Mouse (Mus musculus) lung, postnatal 0 days (tissue): ENCODE measurements around the gene Bscl2. TPM values are rescaled to one million over a fixed set of nuclear protein-coding genes. Genes with fewer than 3 reads are reported as not detected.

Source experiments
- ATAC-seq: fragments of 200-750 bp; cut with Nextera tagmentation; 2 replicates; pipeline ENCODE4 v1.8.0; 2017; ENCODE audit warnings: moderate library complexity
- DNase-seq: peaks from one replicate; pipeline ENCODE4 v3.0.0-alpha.2; 2016; ENCODE audit warnings: low spot score
- H3K27ac ChIP-seq: fragments of 300-500 bp; sonication (generic); 2 replicates; pipeline ENCODE4 v1.5.1; 2014; ENCODE audit warnings: antibody characterized with exemption, mild to moderate bottlenecking, low read length, mixed read lengths
- H3K27me3 ChIP-seq: fragments of 300-500 bp; sonication (generic); replicated peaks from 2 replicates; pipeline ENCODE4 v1.6.1; 2014; ENCODE audit warnings: low read length, mixed read lengths; ENCODE audit not compliant: insufficient read depth
- H3K36me3 ChIP-seq: fragments of 300-500 bp; sonication (generic); 2 replicates; pipeline ENCODE4 v1.6.1; 2014; ENCODE audit warnings: low read length, mixed read lengths; ENCODE audit not compliant: insufficient read depth
- H3K4me1 ChIP-seq: fragments of 300-500 bp; sonication (generic); 2 replicates; pipeline ENCODE4 v1.6.1; 2014; ENCODE audit warnings: antibody characterized with exemption, low read depth, low read length, mixed read lengths; ENCODE audit not compliant: insufficient read depth
- H3K4me2 ChIP-seq: fragments of 300-500 bp; sonication (generic); replicated peaks from 2 replicates; pipeline ENCODE4 v1.6.1; 2014; ENCODE audit warnings: low read depth, mild to moderate bottlenecking, low read length, moderate library complexity, mixed read lengths
- H3K4me3 ChIP-seq: fragments of 300-500 bp; sonication (generic); 2 replicates; pipeline ENCODE4 v1.5.1; 2014; ENCODE audit warnings: low read depth, low read length
- H3K9ac ChIP-seq: fragments of 300-500 bp; sonication (generic); replicated peaks from 2 replicates; pipeline ENCODE4 v1.6.1; 2014; ENCODE audit warnings: low read depth, mild to moderate bottlenecking
- H3K9me3 ChIP-seq: fragments of 300-500 bp; sonication (generic); 2 replicates; pipeline ENCODE4 v1.6.1; 2016; ENCODE audit warnings: low read length, mixed read lengths
- CTCF ChIP-seq: IDR thresholded peaks from 2 replicates; pipeline ENCODE4 v1.5.1; 2016; ENCODE audit warnings: antibody characterized with exemption, mild to moderate bottlenecking
- EP300 ChIP-seq: IDR thresholded peaks from 2 replicates; pipeline ENCODE4 v1.6.1; 2016; ENCODE audit warnings: antibody characterized with exemption, mild to moderate bottlenecking, control low read depth
- WGBS: fragments of 180-500 bp; shearing (Covaris S2); extraction: QIAGEN DNeasy Blood & Tissue Kit; methylation state at CpG from one replicate; pipeline ENCODE4 v1.1.7; 2014; 5-methylcytosine and 5-hydroxymethylcytosine counted together
- microRNA-seq: library from miRNA; unstranded; fragments of <30 nt; microRNA quantifications from one replicate; pipeline ENCODE4, GENCODE M21; 2016
- polyA plus RNA-seq: library from polyadenylated mRNA; unstranded; fragments of >200 nt; fragmentation: Nextera tagmentation; extraction: Ambion mirVana; gene quantifications from 2 replicates; pipeline ENCODE4 v1.2.1, GENCODE M21; 2015

Gene Bscl2
- polyA plus RNA-seq, 1 experiment from 2014 or later: 66.8 TPM

DNA sequence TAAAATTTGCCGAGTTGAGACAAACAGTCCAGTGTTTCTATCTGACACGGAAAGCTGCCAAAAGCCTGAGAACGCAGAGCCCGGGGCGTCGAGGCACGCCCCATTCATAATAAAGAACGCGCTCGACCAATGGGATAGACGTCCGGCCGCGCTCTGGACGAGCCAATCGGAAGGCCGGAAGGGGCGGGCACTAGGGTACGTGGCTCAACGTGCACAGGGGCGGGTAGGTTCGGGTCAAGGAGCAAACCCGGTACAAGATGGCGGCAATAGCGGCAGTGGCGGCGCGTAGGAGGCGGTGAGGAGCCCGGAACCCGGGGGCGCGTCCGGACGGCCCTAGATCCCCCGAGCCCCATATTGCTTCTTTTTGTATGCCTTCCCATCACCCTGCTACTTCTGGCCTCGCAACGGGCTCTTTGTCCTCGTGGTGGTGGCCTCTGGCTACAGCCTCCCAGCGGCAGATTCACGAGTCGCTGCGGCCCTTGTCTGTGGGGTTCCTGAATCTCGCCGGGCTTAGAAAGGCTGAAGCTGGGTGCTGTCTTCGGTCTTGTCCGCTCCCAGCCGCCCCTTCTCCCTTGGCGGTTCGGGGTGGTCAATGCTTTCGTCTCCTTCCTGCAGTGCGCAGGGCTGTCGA is 60.7 kb downstream of the Bscl2 start, which contains the start of gene Ganab:
Gene Ganab (plus strand): TSS at position 207 of the 631 bp plus-strand sequence.
- TF ChIP-seq EP300 (no peak), CTCF (peak; percentile 40)
- 2% methylated on average over 53 of the region's 53 CpGs for WGBS
- H3K4me3 ChIP-seq: peak within 1 kb of the TSS; percentile 95
- no peaks in the 10 kb centered on the region for H3K9me3 ChIP-seq
- peak; percentile 99 for DNase-seq
- H3K27me3 ChIP-seq: no peaks in the 10 kb centered on the region
- peak; percentile 100 for ATAC-seq
- H3K36me3 ChIP-seq: no peaks in the 10 kb centered on the region
- peak within 1 kb of the TSS; percentile 88 for H3K27ac ChIP-seq
- H3K4me1 ChIP-seq: peaks cover 6% of the 10 kb centered on the region; the same call in 1 of the 2 replicates
- peak within 1 kb of the TSS; percentile 92 for H3K4me2 ChIP-seq
- peak within 1 kb of the TSS; percentile 91 for H3K9ac ChIP-seq

Small RNA genes lying within 50 kb of the gene (microRNA-seq; reads per million reads assigned to microRNA genes)
- not detected for gene Mir5136

Other genes starting within 250 kb of the Bscl2 start
- 0.20 and 0.56 TPM in 2 replicates for gene Slc22a8, start 246.2 kb upstream of the Bscl2 start, polyA plus RNA-seq
- not detected in 2 replicates for gene Slc22a6, start 219.4 kb upstream of the Bscl2 start, polyA plus RNA-seq
- 0.14 and 0.21 TPM in 2 replicates for gene Chrm1, start 173.7 kb upstream of the Bscl2 start, polyA plus RNA-seq
- 91.8 and 97.9 TPM in 2 replicates for gene Slc3a2, start 114.1 kb upstream of the Bscl2 start, polyA plus RNA-seq
- 45.3 and 48.7 TPM in 2 replicates for gene Wdr74, start 101.6 kb upstream of the Bscl2 start, polyA plus RNA-seq
- gene 1700092M07Rik, start 96.7 kb upstream of the Bscl2 start, polyA plus RNA-seq: 0.75 and 0.82 TPM in 2 replicates
- gene Stx5a, start 96.1 kb upstream of the Bscl2 start, polyA plus RNA-seq: 130 and 143 TPM in 2 replicates
- 88.8 and 89.7 TPM in 2 replicates for gene Nxf1, start 80.4 kb upstream of the Bscl2 start, polyA plus RNA-seq
- gene Tmem223, start 66.5 kb upstream of the Bscl2 start, polyA plus RNA-seq: 157 and 159 TPM in 2 replicates
- gene Tmem179b, start 63.0 kb upstream of the Bscl2 start, polyA plus RNA-seq: 114 and 127 TPM in 2 replicates
- 11.8 and 12.9 TPM in 2 replicates for gene Taf6l, start 51.0 kb upstream of the Bscl2 start, polyA plus RNA-seq
- gene Polr2g, start 38.9 kb upstream of the Bscl2 start, polyA plus RNA-seq: 110 and 123 TPM in 2 replicates
- 2.3 and 2.6 TPM in 2 replicates for gene Zbtb3, start 34.9 kb upstream of the Bscl2 start, polyA plus RNA-seq
- gene Ttc9c, start 18.1 kb upstream of the Bscl2 start, polyA plus RNA-seq: 21.4 and 22.8 TPM in 2 replicates
- gene Hnrnpul2, start 17.5 kb upstream of the Bscl2 start, polyA plus RNA-seq: 4.3 and 5.3 TPM in 2 replicates
- not detected in 2 replicates for gene AC129217.1, start 7.7 kb upstream of the Bscl2 start, polyA plus RNA-seq
- 0.35 and 0.46 TPM in 2 replicates for gene Gng3, start 1.7 kb downstream of the Bscl2 start, polyA plus RNA-seq
- 1.7 and 1.9 TPM in 2 replicates for gene Lrrn4cl, start 13.3 kb downstream of the Bscl2 start, polyA plus RNA-seq
- gene Ubxn1, start 34.0 kb downstream of the Bscl2 start, polyA plus RNA-seq: 153 and 164 TPM in 2 replicates
- gene Uqcc3, start 43.5 kb downstream of the Bscl2 start, polyA plus RNA-seq: 75.2 and 84.3 TPM in 2 replicates
- gene Lbhd1, start 46.3 kb downstream of the Bscl2 start, polyA plus RNA-seq: 33.6 and 40.0 TPM in 2 replicates
- not detected in 2 replicates for gene Gm49403, start 46.5 kb downstream of the Bscl2 start, polyA plus RNA-seq
- gene 1810009A15Rik, start 51.4 kb downstream of the Bscl2 start, polyA plus RNA-seq: 44.4 and 45.3 TPM in 2 replicates
- not detected in 2 replicates for gene Gm49416, start 51.5 kb downstream of the Bscl2 start, polyA plus RNA-seq
- gene Ints5, start 55.5 kb downstream of the Bscl2 start, polyA plus RNA-seq: 16.6 and 16.7 TPM in 2 replicates
- gene Ganab, start 60.6 kb downstream of the Bscl2 start, polyA plus RNA-seq: 41.4 and 45.7 TPM in 2 replicates
- 39.5 and 39.6 TPM in 2 replicates for gene B3gat3, start 82.9 kb downstream of the Bscl2 start, polyA plus RNA-seq
- gene Rom1, start 91.9 kb downstream of the Bscl2 start, polyA plus RNA-seq: 4.9 and 5.7 TPM in 2 replicates
- 28.6 and 30.5 TPM in 2 replicates for gene Eml3, start 92.1 kb downstream of the Bscl2 start, polyA plus RNA-seq
- gene Mta2, start 104.4 kb downstream of the Bscl2 start, polyA plus RNA-seq: 81.8 and 84.7 TPM in 2 replicates
- 12.8 and 13.6 TPM in 2 replicates for gene Tut1, start 116.4 kb downstream of the Bscl2 start, polyA plus RNA-seq
- 153 and 159 TPM in 2 replicates for gene Eef1g, start 129.6 kb downstream of the Bscl2 start, polyA plus RNA-seq
- 151 and 163 TPM in 2 replicates for gene Ahnak, start 151.8 kb downstream of the Bscl2 start, polyA plus RNA-seq